10 mouse cellular contexts compared by ENCODE assay signal in the genomic region with DNA sequence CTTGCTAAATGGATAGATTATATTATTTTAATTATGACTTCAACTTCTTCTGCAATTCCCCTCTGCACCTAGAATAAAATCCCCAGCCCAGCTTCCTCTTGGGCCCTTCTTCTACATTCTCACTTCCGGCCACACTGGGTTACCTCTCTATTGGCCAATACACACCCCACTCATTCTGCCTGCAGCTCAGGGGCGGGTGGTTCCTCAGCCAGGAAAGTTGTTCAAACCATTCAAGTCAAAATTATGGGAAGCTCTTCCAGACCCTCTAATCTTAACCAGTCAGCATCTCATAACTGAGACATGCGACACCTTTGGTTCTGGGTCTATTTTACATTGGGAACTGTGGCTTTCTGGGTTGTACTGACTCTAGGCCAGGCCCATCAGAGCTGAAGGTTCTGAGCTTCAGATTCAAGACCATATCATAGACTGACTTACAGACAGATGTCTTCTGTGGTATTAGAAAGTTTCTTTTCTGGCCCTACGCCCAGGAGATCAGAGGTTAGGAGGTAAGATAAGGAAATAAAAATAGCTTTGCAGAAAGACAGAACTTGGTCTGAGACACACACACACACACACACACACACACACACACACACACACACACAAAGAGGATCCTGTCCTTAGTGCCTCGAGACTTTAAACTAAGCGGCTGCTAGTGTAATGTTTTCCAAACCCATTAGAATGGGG. TPM values are rescaled to one million over a fixed set of nuclear protein-coding genes. Genes with fewer than 3 reads are reported as not detected.
DNase-seq lines count a peak whose midpoint lies in the region; ATAC-seq lines count a peak whose summit lies in the region.
"Had no signal": no experiment of that assay in that cellular context is flagged by ENCODE, and none has a peak within 500 bp of the region (broad histone marks: within the 10 kb centered on the region; RNA-seq: fewer than 3 reads in every experiment).

No protein-coding gene starts in this region.

- no peak overlapping the region for H3K27ac ChIP-seq in forebrain, embryonic 16.5 days (ENCODE audit: low read length)
- H3K27ac ChIP-seq: hindbrain, embryonic 13.5 days had no signal

- no peak overlapping the region for H3K9ac ChIP-seq in forebrain, embryonic 16.5 days (replicated peaks; ENCODE audit: low read depth, low read length)
- H3K9ac ChIP-seq: hindbrain, embryonic 13.5 days had no signal

- H3K9me3 ChIP-seq in forebrain, embryonic 16.5 days (ENCODE audit: control insufficient read depth, low read length), result no peaks in the 10 kb centered on the region
- H3K9me3 ChIP-seq: hindbrain, embryonic 13.5 days had no signal

- peak; percentile 70 to 77 for ATAC-seq in hematopoietic stem cell, adult 5-6 weeks (replicated peaks in 1 of 2; ENCODE audit: insufficient read depth in 1 of 2, low FRiP score in 2 of 2, low TSS enrichment in 1 of 2, low read depth in 1 of 2, poor library complexity in 2 of 2, severe bottlenecking in 2 of 2)
- peak; percentile 41 for ATAC-seq in monocyte, adult 5-6 weeks (replicated peaks; ENCODE audit: insufficient number of reproducible peaks, low FRiP score, low TSS enrichment, poor library complexity, severe bottlenecking)
- ATAC-seq in forebrain, embryonic 16.5 days, result no peak

- H3K4me1 ChIP-seq in forebrain, embryonic 16.5 days (replicated peaks; ENCODE audit: control insufficient read depth, insufficient read depth, low read length), result peaks cover 15% of the 10 kb centered on the region

- no peaks in the 10 kb centered on the region for H3K36me3 ChIP-seq in forebrain, embryonic 16.5 days (ENCODE audit: control insufficient read depth, insufficient read depth)

- H3K4me3 ChIP-seq in forebrain, embryonic 16.5 days (replicated peaks; ENCODE audit: low read length), result no peak overlapping the region
- H3K4me3 ChIP-seq: hindbrain, embryonic 13.5 days had no signal

- peak; percentile 71 for DNase-seq in adrenal gland, postnatal 14 days
- no peak for DNase-seq in adrenal gland, postnatal 4 days (ENCODE audit: low spot score in 2 of 2)
- DNase-seq in T-cell, adult 2 months (ENCODE audit: low spot score), result peak; percentile 64
- no peak for DNase-seq in embryo, embryonic 10.5 days (ENCODE audit: low spot score)
- no peak for DNase-seq in ovary, postnatal 10 days (ENCODE audit: low spot score)
- DNase-seq: cerebellum, postnatal 36 days had no signal

- 84% methylated on average over 6 of the region's 6 CpGs for WGBS in forebrain, embryonic 16.5 days

- no peak overlapping the region for H3K4me2 ChIP-seq in forebrain, embryonic 16.5 days (ENCODE audit: low read length)
- H3K4me2 ChIP-seq: hindbrain, embryonic 13.5 days had no signal

- no peaks in the 10 kb centered on the region for H3K27me3 ChIP-seq in forebrain, embryonic 16.5 days (replicated peaks; ENCODE audit: control insufficient read depth, insufficient read depth, low read length)

RNA-seq across cellular contexts. Expression of a gene that starts 2.2 kb away (rescaled TPM):
- total RNA-seq in adrenal gland, postnatal 14 days (2021), result 8.6 and 20.7 TPM in 2 replicates
- total RNA-seq in adrenal gland, postnatal 4 days (2021), result 10 to 100 TPM; 28.5 to 29.6 TPM
- 15.6 and 43.6 TPM in 2 replicates for total RNA-seq in hematopoietic stem cell, adult 5-6 weeks (2017)
- 112 to 198 TPM (median 125 TPM) in 3 replicates for total RNA-seq in monocyte, adult 5-6 weeks (2017)
- 44.8 and 45.1 TPM in 2 replicates for polyA plus RNA-seq in forebrain, embryonic 16.5 days (2015; fragmentation: Nextera tagmentation; extraction: Ambion mirVana)

RNA-seq across cellular contexts. Expression of a gene that starts 16.2 kb away (rescaled TPM):
- 23.5 and 25.0 TPM in 2 replicates for total RNA-seq in adrenal gland, postnatal 14 days (2021)
- 10 to 100 TPM; 44.0 to 45.6 TPM for total RNA-seq in adrenal gland, postnatal 4 days (2021)
- 15.0 and 19.4 TPM in 2 replicates for total RNA-seq in hematopoietic stem cell, adult 5-6 weeks (2017)
- total RNA-seq in monocyte, adult 5-6 weeks (2017), result 15.5 to 32.5 TPM (median 20.3 TPM) in 3 replicates
- polyA plus RNA-seq in forebrain, embryonic 16.5 days (2015; fragmentation: Nextera tagmentation; extraction: Ambion mirVana), result 38.0 and 43.0 TPM in 2 replicates

RNA-seq across cellular contexts. Expression of a gene that starts 16.3 kb away (rescaled TPM):
- 1.0 and 1.1 TPM in 2 replicates for total RNA-seq in adrenal gland, postnatal 14 days (2021)
- total RNA-seq in adrenal gland, postnatal 4 days (2021), result 1 to 10 TPM; 2.1 to 2.2 TPM
- 1.4 TPM in 1 of 2 replicates, not detected in the other for total RNA-seq in hematopoietic stem cell, adult 5-6 weeks (2017)
- 0.58 TPM in 1 of 3 replicates, not detected in the others for total RNA-seq in monocyte, adult 5-6 weeks (2017)
- polyA plus RNA-seq in forebrain, embryonic 16.5 days (2015; fragmentation: Nextera tagmentation; extraction: Ambion mirVana), result 1.7 and 2.1 TPM in 2 replicates

RNA-seq across cellular contexts. Expression of a gene that starts 23.7 kb away (rescaled TPM):
- total RNA-seq in adrenal gland, postnatal 14 days (2021), result 16.7 and 18.7 TPM in 2 replicates
- total RNA-seq in adrenal gland, postnatal 4 days (2021), result 10 to 100 TPM; 24.5 to 28.0 TPM
- total RNA-seq in hematopoietic stem cell, adult 5-6 weeks (2017), result 23.9 and 33.7 TPM in 2 replicates
- total RNA-seq in monocyte, adult 5-6 weeks (2017), result 36.0 to 44.2 TPM (median 40.6 TPM) in 3 replicates
- 22.0 and 22.7 TPM in 2 replicates for polyA plus RNA-seq in forebrain, embryonic 16.5 days (2015; fragmentation: Nextera tagmentation; extraction: Ambion mirVana)

RNA-seq across cellular contexts. Expression of a gene that starts 45.3 kb away (rescaled TPM):
- 186 and 213 TPM in 2 replicates for total RNA-seq in adrenal gland, postnatal 14 days (2021)
- 100 to 1,000 TPM; 195 to 202 TPM for total RNA-seq in adrenal gland, postnatal 4 days (2021)
- total RNA-seq in hematopoietic stem cell, adult 5-6 weeks (2017), result 144 and 160 TPM in 2 replicates
- total RNA-seq in monocyte, adult 5-6 weeks (2017), result 84.4 to 180 TPM (median 92.3 TPM) in 3 replicates
- 61.8 and 81.7 TPM in 2 replicates for polyA plus RNA-seq in forebrain, embryonic 16.5 days (2015; fragmentation: Nextera tagmentation; extraction: Ambion mirVana)

Comparison
In these comparisons a context has a peak if more than half of its experiments do, and no peak if none do; other contexts are left out.
1. DNase-seq: peak in adrenal gland, postnatal 14 days (single experiment) and T-cell, adult 2 months (single experiment); none in adrenal gland, postnatal 4 days (0 of 2), embryo, embryonic 10.5 days (single experiment) and ovary, postnatal 10 days (single experiment).